Mouse (Mus musculus) intestine, embryonic 16.5 days (tissue): ENCODE data around the gene Prdm16. TPM values are rescaled to one million over a fixed set of nuclear protein-coding genes. Genes with fewer than 3 reads are reported as not detected.

ENCODE experiments used
- ATAC-seq: fragments of 200-750 bp; cut with Nextera tagmentation; 2 replicates; pipeline ENCODE4 v1.8.0; 2017; ENCODE audit warnings: moderate TSS enrichment, moderate library complexity
- H3K27ac ChIP-seq: fragments of 300-500 bp; sonication (generic); 2 replicates; pipeline ENCODE4 v1.5.1; 2014; ENCODE audit warnings: mild to moderate bottlenecking, low read length
- H3K27me3 ChIP-seq: fragments of 300-500 bp; sonication (generic); replicated peaks from 2 replicates; pipeline ENCODE4 v1.6.1; 2014; ENCODE audit warnings: low read length, control low read depth, mixed read lengths; ENCODE audit not compliant: control insufficient read depth, insufficient read depth
- H3K36me3 ChIP-seq: fragments of 300-500 bp; sonication (generic); 2 replicates; pipeline ENCODE4 v1.6.1; 2014; ENCODE audit warnings: low read length, control low read depth; ENCODE audit not compliant: control insufficient read depth, insufficient read depth
- H3K4me1 ChIP-seq: fragments of 300-500 bp; sonication (generic); 2 replicates; pipeline ENCODE4 v1.6.1; 2014; ENCODE audit warnings: low read length, control low read depth, mixed read lengths; ENCODE audit not compliant: control insufficient read depth, insufficient read depth
- H3K4me2 ChIP-seq: fragments of 300-500 bp; sonication (generic); 2 replicates; pipeline ENCODE4 v1.6.1; 2014; ENCODE audit warnings: low read depth, low read length, control low read depth
- H3K4me3 ChIP-seq: fragments of 300-500 bp; sonication (generic); 2 replicates; pipeline ENCODE4 v1.5.1; 2014; ENCODE audit warnings: mild to moderate bottlenecking, low read length
- H3K9ac ChIP-seq: fragments of 300-500 bp; sonication (generic); 2 replicates; pipeline ENCODE4 v1.6.1; 2014; ENCODE audit warnings: low read depth, low read length
- H3K9me3 ChIP-seq: fragments of 300-500 bp; sonication (generic); 2 replicates; pipeline ENCODE4 v1.6.1; 2016; ENCODE audit warnings: low read length, control low read depth; ENCODE audit not compliant: control insufficient read depth
- WGBS: fragments of 180-500 bp; shearing (Covaris S2); extraction: QIAGEN DNeasy Blood & Tissue Kit; methylation state at CpG from one replicate; pipeline ENCODE4 v1.1.7; 2014; 5-methylcytosine and 5-hydroxymethylcytosine counted together
- polyA plus RNA-seq: library from polyadenylated mRNA; unstranded; fragments of >200 nt; fragmentation: Nextera tagmentation; extraction: Ambion mirVana; gene quantifications from 2 replicates; pipeline ENCODE4 v1.2.1, GENCODE M21; 2015

Gene Prdm16
- polyA plus RNA-seq, 1 experiment from 2014 or later, result 17.6 TPM

GRCm38 (mm10) chr4:154594761-154595556, 41.7 kb downstream of the Prdm16 start:
- ATAC-seq, result no peak
- Histone ChIP-seq H3K9me3 (no peaks in the 10 kb centered on the region), H3K9ac (no peak overlapping the region), H3K27ac (no peak overlapping the region), H3K4me3 (no peak overlapping the region), H3K4me2 (no peak overlapping the region), H3K36me3 (no peaks in the 10 kb centered on the region), H3K4me1 (peaks cover 27% of the 10 kb centered on the region), H3K27me3 (no peaks in the 10 kb centered on the region)
- 19% methylated on average over 21 of the region's 21 CpGs for WGBS

GRCm38 (mm10) chr4:154594116-154594760, 42.4 kb downstream of the Prdm16 start:
- no peak for ATAC-seq
- no peak overlapping the region for H3K27ac ChIP-seq

GRCm38 (mm10) chr4:154592562-154592961, 44.1 kb downstream of the Prdm16 start:
- Histone ChIP-seq H3K9ac (peak overlapping the region; percentile 52), H3K9me3 (no peaks in the 10 kb centered on the region), H3K36me3 (no peaks in the 10 kb centered on the region), H3K4me2 (peak overlapping the region; percentile 18), H3K4me3 (no peak overlapping the region), H3K27me3 (no peaks in the 10 kb centered on the region), H3K27ac (peak overlapping the region; percentile 50), H3K4me1 (peaks cover 31% of the 10 kb centered on the region)
- WGBS, result 40% methylated on average over 13 of the region's 13 CpGs
- ATAC-seq, result peak; percentile 88

More at GRCm38 (mm10) chr4:154594116-154594760, 42.4 kb downstream of the Prdm16 start:
- Histone ChIP-seq H3K9ac (no peak overlapping the region), H3K36me3 (no peaks in the 10 kb centered on the region), H3K4me3 (no peak overlapping the region), H3K4me1 (peaks cover 27% of the 10 kb centered on the region), H3K9me3 (no peaks in the 10 kb centered on the region), H3K27me3 (no peaks in the 10 kb centered on the region), H3K4me2 (no peak overlapping the region)
- WGBS, result 43% methylated on average over 17 of the region's 17 CpGs

- no peak for ATAC-seq
- 83% methylated on average over 11 of the region's 11 CpGs for WGBS
- Histone ChIP-seq H3K4me2 (no peak overlapping the region), H3K4me1 (peaks cover 43% of the 10 kb centered on the region), H3K36me3 (no peaks in the 10 kb centered on the region), H3K27ac (no peak overlapping the region), H3K9me3 (no peaks in the 10 kb centered on the region), H3K4me3 (no peak overlapping the region), H3K27me3 (no peaks in the 10 kb centered on the region), H3K9ac (no peak overlapping the region)
Observed at GRCm38 (mm10) chr4:154590910-154591309, 45.8 kb downstream of the Prdm16 start.

- H3K27ac ChIP-seq, result peak overlapping the region; percentile 52; the same call in 1 of the 2 replicates
- H3K4me1 ChIP-seq, result peaks cover 38% of the 10 kb centered on the region
- 0 out of 2 replicates have a peak overlapping the region, but pooled peaks have one; percentile 38 for H3K9ac ChIP-seq
- H3K27me3 ChIP-seq, result no peaks in the 10 kb centered on the region
- no peaks in the 10 kb centered on the region for H3K9me3 ChIP-seq
- H3K36me3 ChIP-seq, result no peaks in the 10 kb centered on the region
- 68% methylated on average over 11 of the region's 11 CpGs for WGBS
- no peak overlapping the region for H3K4me2 ChIP-seq
- H3K4me3 ChIP-seq, result no peak overlapping the region
- peak; percentile 69 for ATAC-seq
Observed at GRCm38 (mm10) chr4:154586334-154586733, 50.3 kb downstream of the Prdm16 start.

- Histone ChIP-seq H3K27ac (peak overlapping the region; percentile 24), H3K9me3 (no peaks in the 10 kb centered on the region), H3K36me3 (no peaks in the 10 kb centered on the region), H3K27me3 (no peaks in the 10 kb centered on the region), H3K4me1 (peaks cover 38% of the 10 kb centered on the region), H3K9ac (0 out of 2 replicates have a peak overlapping the region, but pooled peaks have one; percentile 11), H3K4me2 (no peak overlapping the region), H3K4me3 (no peak overlapping the region)
- 58% methylated on average over 14 of the region's 14 CpGs for WGBS
- ATAC-seq, result no peak
Observed at GRCm38 (mm10) chr4:154585779-154586178, 50.9 kb downstream of the Prdm16 start.

- ATAC-seq, result no peak
- H3K9ac ChIP-seq, result no peak overlapping the region
- 87% methylated on average over 13 of the region's 13 CpGs for WGBS
- H3K4me2 ChIP-seq, result no peak overlapping the region
- peaks cover 38% of the 10 kb centered on the region for H3K4me1 ChIP-seq
- H3K27me3 ChIP-seq, result no peaks in the 10 kb centered on the region
- H3K27ac ChIP-seq, result no peak overlapping the region
- H3K36me3 ChIP-seq, result no peaks in the 10 kb centered on the region
- no peak overlapping the region for H3K4me3 ChIP-seq
- no peaks in the 10 kb centered on the region for H3K9me3 ChIP-seq
Observed at GRCm38 (mm10) chr4:154583712-154584111, 53.0 kb downstream of the Prdm16 start.

- ATAC-seq, result no peak
- no peak overlapping the region; the same call in 1 of the 2 replicates for H3K27ac ChIP-seq
Observed at GRCm38 (mm10) chr4:154582607-154583236, 54.0 kb downstream of the Prdm16 start.

GRCm38 (mm10) chr4:154581261-154581886, 55.3 kb downstream of the Prdm16 start:
- Histone ChIP-seq H3K9ac (no peak overlapping the region), H3K4me2 (no peak overlapping the region), H3K27ac (no peak overlapping the region), H3K36me3 (no peaks in the 10 kb centered on the region), H3K4me1 (peaks cover 21% of the 10 kb centered on the region), H3K9me3 (no peaks in the 10 kb centered on the region), H3K27me3 (no peaks in the 10 kb centered on the region), H3K4me3 (no peak overlapping the region)
- 71% methylated on average over 16 of the region's 16 CpGs for WGBS
- no peak for ATAC-seq

More at GRCm38 (mm10) chr4:154582607-154583236, 54.0 kb downstream of the Prdm16 start:
- WGBS, result 68% methylated on average over 21 of the region's 21 CpGs
- Histone ChIP-seq H3K4me2 (no peak overlapping the region), H3K9me3 (no peaks in the 10 kb centered on the region), H3K36me3 (no peaks in the 10 kb centered on the region), H3K4me1 (peaks cover 34% of the 10 kb centered on the region), H3K27me3 (no peaks in the 10 kb centered on the region), H3K9ac (no peak overlapping the region), H3K4me3 (no peak overlapping the region)
